Mouse (Mus musculus) lung, postnatal 10 days (tissue): ENCODE measurements at regions not wholly inside any gene's neighbourhood (a gene's known extent, or its start where the extent isn't known, plus 50 kb on each side); places are given as distances from the start of the nearest gene placed in this dataset.
A peak's percentile ranks its signal among the peaks of the same experiment; 100 is the strongest.

ENCODE experiments used
- DNase-seq: peaks from one replicate; pipeline ENCODE4 v3.0.0; 2021

DNA sequence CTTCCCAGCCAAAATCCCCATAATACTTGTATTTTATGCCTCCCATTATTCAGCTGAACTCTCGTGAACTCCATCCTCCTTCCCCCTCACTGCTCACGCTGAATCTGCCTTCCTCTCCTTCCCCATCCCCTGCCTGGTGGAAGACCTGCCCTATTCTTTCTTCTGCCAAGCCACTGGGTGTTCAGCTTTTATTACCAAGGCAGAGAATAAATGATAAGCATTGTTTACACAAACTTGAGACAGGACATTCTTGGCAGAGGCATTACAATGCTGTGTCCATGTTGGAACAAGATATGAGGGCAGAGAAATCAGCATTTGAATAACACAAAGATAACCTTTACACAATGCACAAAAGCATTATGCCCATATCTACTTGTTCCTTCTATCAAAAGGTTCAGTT is 80.2 kb downstream of the Dhrs2 start:
- peak; percentile 10 for DNase-seq

DNA sequence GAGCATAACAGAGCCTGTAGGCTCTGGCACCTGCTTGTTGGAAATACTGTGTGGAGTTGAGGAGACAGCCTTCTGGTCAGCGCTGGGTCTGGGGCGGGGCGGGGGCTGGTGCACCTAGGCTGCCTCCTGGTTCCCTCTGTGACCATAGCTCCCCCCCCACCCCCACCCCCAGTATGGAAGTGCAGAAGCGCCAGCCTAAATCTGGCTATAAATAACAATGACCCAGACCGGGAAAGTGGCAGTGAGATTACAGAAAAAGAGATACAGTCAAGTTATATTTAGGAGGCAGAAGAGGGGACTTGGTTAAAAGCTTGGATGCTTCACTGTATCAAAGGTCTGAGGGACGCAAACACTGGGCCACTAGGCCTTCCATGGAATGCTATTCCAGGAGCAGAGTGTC is 91.8 kb downstream of the Dhrs2 start:
- no peak for DNase-seq

- no peak for DNase-seq
Observed at GRCm38 (mm10) chr14:55323897-55324296, 102.1 kb downstream of the Dhrs2 start.

GRCm38 (mm10) chr14:55324335-55324734 is 102.5 kb downstream of the Dhrs2 start:
- no peak for DNase-seq

- no peak for DNase-seq
Observed at GRCm38 (mm10) chr14:55333812-55334211, 112.0 kb downstream of the Dhrs2 start.

GRCm38 (mm10) chr14:55334305-55334704 is 112.5 kb downstream of the Dhrs2 start:
- DNase-seq: no peak

GRCm38 (mm10) chr14:55335586-55335985 is 113.8 kb downstream of the Dhrs2 start:
- no peak for DNase-seq

DNA sequence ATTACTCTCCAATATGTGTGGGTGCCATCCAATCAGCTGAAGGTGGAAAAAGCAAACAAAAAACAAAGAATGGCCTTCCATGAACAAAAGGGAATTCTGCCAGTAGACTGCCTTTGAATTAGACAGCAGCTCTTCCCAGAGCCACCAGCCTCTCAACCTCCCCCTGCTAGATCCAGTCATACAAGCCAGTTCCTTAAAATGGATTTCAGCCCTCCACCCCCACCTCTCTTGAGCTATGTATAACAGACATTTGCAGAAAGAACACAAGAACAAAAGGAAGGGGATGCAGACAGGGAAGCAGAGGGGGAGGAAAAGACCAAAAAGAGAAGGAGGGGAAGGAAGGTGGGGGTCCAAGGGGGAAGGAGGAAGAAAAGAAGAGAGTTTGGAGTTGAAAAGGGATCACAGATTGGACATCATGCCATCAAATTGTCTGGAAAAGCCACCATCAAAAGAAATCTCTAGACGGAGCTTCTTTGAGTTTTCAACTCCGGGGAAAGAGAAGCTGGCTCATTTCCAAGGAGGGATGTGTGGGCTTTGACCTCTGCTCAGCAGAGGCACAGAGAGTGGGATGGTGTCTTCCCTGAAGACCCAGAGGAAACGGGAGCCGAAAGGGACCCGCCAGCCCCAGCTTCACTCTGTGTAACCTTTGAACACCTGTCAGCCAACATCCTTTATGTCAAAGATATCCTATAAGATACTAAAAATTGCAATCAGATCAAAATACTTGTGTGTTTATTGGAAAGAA is 114.8 kb downstream of the Dhrs2 start:
- no peak for DNase-seq

GRCm38 (mm10) chr14:55338010-55338409 is 116.2 kb downstream of the Dhrs2 start:
- no peak for DNase-seq

GRCm38 (mm10) chr14:55338500-55338899 is 116.7 kb downstream of the Dhrs2 start:
- no peak for DNase-seq

GRCm38 (mm10) chr14:55339036-55339614 is 117.3 kb downstream of the Dhrs2 start:
- DNase-seq: no peak

GRCm38 (mm10) chr14:55343341-55343740 is 121.5 kb downstream of the Dhrs2 start:
- no peak for DNase-seq

DNA sequence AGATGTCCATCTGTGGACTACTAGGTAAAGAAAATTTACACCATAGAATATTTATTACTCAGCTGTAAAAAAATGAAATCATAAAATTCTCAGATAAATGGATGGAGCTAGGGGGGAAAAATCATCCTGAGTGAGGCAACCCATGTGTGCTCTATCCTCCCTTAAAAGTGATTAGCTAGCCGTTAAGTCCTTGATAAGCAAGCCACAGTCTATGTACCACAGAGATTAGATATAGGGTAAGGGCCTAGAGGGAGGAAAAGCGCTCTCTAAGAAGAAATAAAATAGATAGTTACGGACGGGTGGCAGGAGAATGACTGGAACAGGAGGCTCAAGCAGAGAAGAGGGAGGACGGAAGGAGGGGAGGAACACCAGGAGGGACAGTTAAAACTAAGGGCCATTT is 122.1 kb downstream of the Dhrs2 start:
- no peak for DNase-seq

- DNase-seq: no peak
Observed at GRCm38 (mm10) chr14:55345091-55345490, 123.3 kb downstream of the Dhrs2 start.

DNA sequence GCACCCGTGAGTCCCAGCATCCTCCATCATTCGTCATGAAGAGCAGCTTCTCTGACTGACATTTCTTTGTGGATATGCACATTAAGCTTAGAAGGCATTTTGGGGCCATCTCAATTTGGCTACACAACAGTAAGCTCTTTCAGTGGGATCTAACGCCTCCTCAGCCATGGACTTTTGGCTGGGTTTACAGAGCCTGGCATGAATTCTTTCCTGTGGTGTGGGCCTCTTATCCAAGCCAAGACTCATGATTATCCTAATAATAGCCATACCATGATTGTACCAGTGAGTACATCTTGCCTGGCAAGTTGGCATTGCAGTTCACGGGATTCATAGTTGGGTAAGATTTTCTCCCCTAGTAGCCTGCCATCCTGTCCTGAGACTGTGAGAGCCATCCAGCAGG is 126.3 kb downstream of the Dhrs2 start:
- no peak for DNase-seq

DNA sequence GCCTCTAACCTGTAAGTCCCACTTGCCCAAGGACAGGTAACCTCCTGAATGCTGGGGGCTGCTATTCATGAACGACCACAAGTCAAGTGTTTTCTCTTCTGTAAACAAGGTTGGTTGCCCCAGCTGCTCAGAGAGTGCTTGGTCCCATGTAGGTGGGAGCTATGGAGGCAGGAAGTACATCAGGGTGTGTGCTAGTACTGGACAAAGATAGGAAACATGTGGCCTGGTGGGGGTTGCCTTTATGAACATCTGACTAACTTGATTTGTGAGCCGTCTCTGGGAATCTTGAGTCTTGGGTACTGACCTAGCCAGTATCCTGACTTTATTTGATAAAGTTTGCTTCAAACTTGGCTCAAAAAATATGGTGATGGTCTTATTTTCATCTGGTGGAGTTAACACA is 121.3 kb upstream of the Dhrs4 start:
- DNase-seq: peak; percentile 17

DNA sequence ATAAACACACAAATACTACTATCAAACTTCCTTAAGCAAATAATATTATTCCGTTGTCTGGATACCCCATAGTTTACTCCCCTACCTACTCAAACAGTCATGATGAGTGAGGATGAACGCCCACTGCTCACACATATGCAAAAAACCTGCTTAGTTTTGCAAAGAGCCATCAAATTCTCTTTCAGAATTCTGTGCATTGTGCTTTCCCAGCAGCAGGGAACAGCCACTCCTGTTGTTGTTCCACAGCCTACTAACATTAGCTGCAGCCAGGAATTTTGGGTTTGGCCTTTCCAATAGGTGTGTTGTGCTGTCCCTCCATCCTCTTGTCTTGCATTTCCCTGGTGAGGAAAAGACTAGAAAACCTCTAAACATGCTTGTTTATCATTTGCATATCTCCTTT is 120.1 kb upstream of the Dhrs4 start:
- DNase-seq: no peak

GRCm38 (mm10) chr14:55362316-55362715 is 116.2 kb upstream of the Dhrs4 start:
- no peak for DNase-seq

- DNase-seq: no peak
Observed at GRCm38 (mm10) chr14:55362757-55363156, 115.8 kb upstream of the Dhrs4 start.

DNA sequence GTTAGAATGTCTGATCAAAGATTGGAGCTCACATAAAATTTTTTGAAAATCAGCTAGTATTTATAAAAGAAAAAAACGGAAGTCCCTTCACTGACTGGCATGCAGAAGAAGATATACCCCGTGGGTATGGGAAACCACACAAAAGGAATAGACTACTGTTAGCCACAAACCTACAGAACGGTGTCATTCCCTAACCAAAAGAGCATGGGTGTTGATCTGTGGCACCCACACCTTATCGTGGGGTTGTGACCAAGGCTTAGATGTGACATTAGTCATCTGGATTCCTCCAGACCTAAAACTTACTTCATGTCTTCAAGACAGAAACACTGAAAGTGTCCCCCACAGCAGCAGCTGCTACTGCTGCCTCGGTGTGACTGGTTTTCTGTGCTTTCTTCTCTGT is 108.2 kb upstream of the Dhrs4 start:
- no peak for DNase-seq

DNA sequence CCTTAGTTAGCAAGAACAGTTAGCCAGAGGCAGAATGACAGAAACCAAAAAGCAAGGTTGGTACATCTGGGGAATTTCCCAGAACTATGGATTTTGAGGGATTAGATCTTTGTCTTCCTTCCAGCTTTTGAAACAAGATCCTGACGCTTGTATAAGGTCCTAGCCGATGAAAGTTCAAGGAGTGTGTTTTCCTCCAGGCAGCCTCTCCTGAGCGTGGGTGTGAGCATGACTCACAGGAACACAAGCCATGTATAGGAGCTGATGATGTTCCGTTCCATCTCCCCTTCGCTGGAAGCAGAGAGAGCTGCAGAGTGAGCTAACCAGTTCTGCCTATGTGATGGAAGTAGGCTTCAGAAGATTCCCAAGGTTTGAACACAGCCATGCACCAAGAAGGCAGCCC is 105.6 kb upstream of the Dhrs4 start:
- DNase-seq: no peak

- peak; percentile 10 for DNase-seq
Observed at GRCm38 (mm10) chr14:55386773-55387172, 91.8 kb upstream of the Dhrs4 start.

DNA sequence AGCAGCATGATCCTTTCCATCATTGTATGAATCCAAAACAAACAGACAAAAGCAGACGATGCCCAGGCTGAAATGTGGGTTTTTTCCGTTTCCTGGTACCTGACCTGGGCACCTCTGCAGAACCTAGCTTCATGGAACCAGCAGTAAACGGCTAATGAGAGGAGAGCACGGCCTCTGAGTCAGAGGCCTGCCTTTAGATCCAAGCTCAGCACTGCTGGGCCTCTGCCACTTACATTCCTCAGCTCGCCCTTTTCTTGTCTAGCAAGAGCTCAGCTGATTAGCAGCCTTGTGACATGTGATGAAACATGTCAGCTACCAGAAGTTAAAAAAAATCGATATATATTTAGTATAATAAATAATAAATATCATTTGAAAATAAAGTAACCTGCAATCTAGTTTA is 91.2 kb upstream of the Dhrs4 start:
- DNase-seq: no peak

DNA sequence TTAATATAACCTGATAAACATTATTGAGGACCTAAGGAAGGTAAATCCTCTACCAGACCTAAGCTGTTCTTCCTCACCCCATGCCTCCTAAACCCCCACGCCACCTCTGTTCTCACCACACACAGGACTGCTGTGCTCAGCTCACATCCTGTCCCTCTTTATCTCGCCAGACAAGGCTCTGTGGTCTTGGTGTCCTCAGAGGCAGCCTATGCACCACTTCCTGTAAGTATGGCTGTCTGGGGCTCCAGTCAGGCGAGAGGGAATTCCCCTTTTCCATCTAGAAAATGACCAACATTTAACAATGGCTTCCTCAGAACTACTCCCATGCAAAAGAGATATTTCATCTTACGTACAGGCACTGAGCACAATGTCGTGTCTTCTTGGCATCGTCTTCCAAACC is 86.2 kb upstream of the Dhrs4 start:
- DNase-seq: peak; percentile 18

GRCm38 (mm10) chr14:55406146-55406545 is 72.4 kb upstream of the Dhrs4 start:
- DNase-seq: no peak
